25 mouse cellular contexts compared by ENCODE assay signal in genomic region chr6:72447487-72447886, GRCm38 (mm10). TPM values are rescaled to one million over a fixed set of nuclear protein-coding genes. Genes with fewer than 3 reads are reported as not detected.
A peak's percentile ranks its signal among the peaks of the same experiment; 100 is the strongest.
DNase-seq lines count a peak whose midpoint lies in the region; ATAC-seq and TF ChIP-seq lines count a peak whose summit lies in the region.
"Had no signal": no experiment of that assay in that cellular context is flagged by ENCODE, and none has a peak within 500 bp of the region (broad histone marks: within the 10 kb centered on the region; RNA-seq: fewer than 3 reads in every experiment).

No protein-coding gene starts in this region.

- H3K36me3 ChIP-seq in liver, embryonic 12.5 days: no peaks in the 10 kb centered on the region
- no peaks in the 10 kb centered on the region for H3K36me3 ChIP-seq in liver, embryonic 15.5 days (replicated peaks)
- no peaks in the 10 kb centered on the region for H3K36me3 ChIP-seq in liver, postnatal 0 days (replicated peaks; ENCODE audit: insufficient read depth, low read length)
- H3K36me3 ChIP-seq in MEL (ENCODE audit: control insufficient read depth in 1 of 2, insufficient read depth in 2 of 2, low read length in 2 of 2): peaks cover 0 to 6% of the 10 kb centered on the region in 2 experiments; a peak in 2 of 4 replicates
- H3K36me3 ChIP-seq: embryonic facial prominence, embryonic 13.5 days; embryonic facial prominence, embryonic 15.5 days; forebrain, embryonic 15.5 days; G1E had no signal

- TF ChIP-seq CTCF in liver, postnatal 0 days (IDR thresholded peaks at IDR 0.05; ENCODE audit: low read depth): no peak
- no peak for TF ChIP-seq CTCF in MEL (IDR thresholded peaks at IDR 0.05 in 2 of 3, conservative IDR thresholded peaks at IDR 0.05 in 1 of 3; ENCODE audit: control insufficient read depth in 1 of 3, insufficient read depth in 1 of 3, low read depth in 2 of 3, low read length in 3 of 3, poor library complexity in 1 of 3, severe bottlenecking in 1 of 3)

- no peaks in the 10 kb centered on the region for H3K9me3 ChIP-seq in liver, embryonic 12.5 days (replicated peaks)
- H3K9me3 ChIP-seq in liver, embryonic 15.5 days (replicated peaks): no peaks in the 10 kb centered on the region
- H3K9me3 ChIP-seq in liver, postnatal 0 days (ENCODE audit: low read length): no peaks in the 10 kb centered on the region
- no peaks in the 10 kb centered on the region for H3K9me3 ChIP-seq in MEL (replicated peaks; ENCODE audit: insufficient read depth, low read length)
- H3K9me3 ChIP-seq: embryonic facial prominence, embryonic 13.5 days; embryonic facial prominence, embryonic 15.5 days; forebrain, embryonic 13.5 days; forebrain, embryonic 15.5 days; G1E had no signal

- TF ChIP-seq RAD21 in MEL (IDR thresholded peaks at IDR 0.05; ENCODE audit: low read depth, low read length): no peak

- 0 out of 2 replicates have a peak, but pooled peaks cover 6% of the 10 kb centered on the region for H3K27me3 ChIP-seq in liver, embryonic 12.5 days (replicated peaks)
- no peaks in the 10 kb centered on the region for H3K27me3 ChIP-seq in liver, embryonic 15.5 days
- no peaks in the 10 kb centered on the region for H3K27me3 ChIP-seq in liver, postnatal 0 days (ENCODE audit: insufficient read depth, low read length)
- no peaks in the 10 kb centered on the region for H3K27me3 ChIP-seq in MEL (ENCODE audit: control insufficient read depth in 1 of 2, insufficient read depth in 2 of 2, low read length in 2 of 2)
- H3K27me3 ChIP-seq: embryonic facial prominence, embryonic 15.5 days; forebrain, embryonic 13.5 days; forebrain, embryonic 15.5 days had no signal

- H3K27ac ChIP-seq in liver, embryonic 12.5 days: no peak overlapping the region
- H3K27ac ChIP-seq in liver, embryonic 15.5 days (replicated peaks): no peak overlapping the region
- no peak overlapping the region for H3K27ac ChIP-seq in liver, postnatal 0 days (ENCODE audit: low read depth)
- no peak overlapping the region for H3K27ac ChIP-seq in MEL (ENCODE audit: control insufficient read depth, low read depth, low read length)
- H3K27ac ChIP-seq: embryonic facial prominence, embryonic 13.5 days; embryonic facial prominence, embryonic 15.5 days; forebrain, embryonic 13.5 days; forebrain, embryonic 15.5 days had no signal

- no peaks in the 10 kb centered on the region for H3K79me2 ChIP-seq in MEL (ENCODE audit: control insufficient read depth, insufficient read depth, low read length, poor library complexity)

- DNase-seq in liver (no peak), MEL (ENCODE audit: low read depth, low spot score) (no peak)
- no peak for DNase-seq in liver, postnatal 0 days
- no peak for DNase-seq in spleen, postnatal 14 days (ENCODE audit: low spot score in 2 of 2)
- DNase-seq in frontal cortex, adult 2 months (ENCODE audit: extremely low spot score in 1 of 2, low spot score in 1 of 2): no peak
- DNase-seq: adrenal gland, adult 2 months; adrenal gland, postnatal 10 days; adrenal gland, postnatal 25 days; B cell, adult 2 months; cerebellum, adult 11 months; cerebellum, adult 18-20 months; cerebellum, adult 8-10 months; cerebellum, adult 9-11 months; cerebellum, postnatal 14 days; cerebellum, postnatal 36 days; embryo, embryonic 11 days had no signal

- H3K4me2 ChIP-seq in liver, embryonic 12.5 days: no peak overlapping the region
- H3K4me2 ChIP-seq in liver, embryonic 15.5 days: no peak overlapping the region
- H3K4me2 ChIP-seq in liver, postnatal 0 days (ENCODE audit: low read depth, low read length): no peak overlapping the region
- H3K4me2 ChIP-seq: embryonic facial prominence, embryonic 13.5 days; embryonic facial prominence, embryonic 15.5 days; forebrain, embryonic 13.5 days; forebrain, embryonic 15.5 days had no signal

- H3K4me3 ChIP-seq in liver, embryonic 12.5 days: no peak overlapping the region
- no peak overlapping the region for H3K4me3 ChIP-seq in liver, embryonic 15.5 days (replicated peaks)
- no peak overlapping the region for H3K4me3 ChIP-seq in liver, postnatal 0 days (ENCODE audit: low read depth, low read length)
- H3K4me3 ChIP-seq in MEL (ENCODE audit: control insufficient read depth in 1 of 2, insufficient read depth in 1 of 2, low read depth in 2 of 2, low read length in 2 of 2): no peak overlapping the region
- H3K4me3 ChIP-seq: embryonic facial prominence, embryonic 13.5 days; embryonic facial prominence, embryonic 15.5 days; forebrain, embryonic 13.5 days; forebrain, embryonic 15.5 days had no signal

- TF ChIP-seq POLR2A in MEL (IDR thresholded peaks at IDR 0.05; ENCODE audit: control insufficient read depth in 1 of 2, insufficient read depth in 1 of 2, low read depth in 1 of 2, low read length in 2 of 2, poor library complexity in 1 of 2): no peak

- H3K4me1 ChIP-seq in liver, embryonic 12.5 days: peaks cover 13% of the 10 kb centered on the region
- H3K4me1 ChIP-seq in liver, embryonic 15.5 days (replicated peaks): peaks cover 10% of the 10 kb centered on the region
- no peaks in the 10 kb centered on the region; the same call in 1 of the 2 replicates for H3K4me1 ChIP-seq in liver, postnatal 0 days (ENCODE audit: insufficient read depth)
- H3K4me1 ChIP-seq in MEL (ENCODE audit: control insufficient read depth in 1 of 2, insufficient read depth in 2 of 2, low read length in 2 of 2): peaks cover 0 to 3% of the 10 kb centered on the region in 2 experiments; a peak in 2 of 4 replicates
- H3K4me1 ChIP-seq: forebrain, embryonic 13.5 days; forebrain, embryonic 15.5 days had no signal

- peak; percentile 59; the same call in 1 of the 2 replicates for ATAC-seq in liver, embryonic 12.5 days
- peak; percentile 31; the same call in 1 of the 2 replicates for ATAC-seq in liver, embryonic 15.5 days (ENCODE audit: insufficient read depth)
- no peak for ATAC-seq in liver, postnatal 0 days
- peak; percentile 57 for ATAC-seq in megakaryocyte progenitor cell, adult 5-6 weeks (replicated peaks; ENCODE audit: poor library complexity)
- ATAC-seq: CD4-positive, CD25-positive, alpha-beta regulatory T cell, adult 4 months; forebrain, embryonic 13.5 days; forebrain, embryonic 15.5 days had no signal

- 63% methylated on average over 2 of the region's 2 CpGs for WGBS in liver, embryonic 12.5 days (ENCODE audit: insufficient replicate concordance)
- 64% methylated on average over 2 of the region's 2 CpGs for WGBS in liver, embryonic 15.5 days (ENCODE audit: insufficient replicate concordance)
- 67% methylated on average over 2 of the region's 2 CpGs for WGBS in liver, postnatal 0 days (ENCODE audit: insufficient replicate concordance)

- no peak for TF ChIP-seq EP300 in liver, postnatal 0 days (IDR thresholded peaks at IDR 0.05; ENCODE audit: low read depth)
- TF ChIP-seq EP300 in MEL (IDR thresholded peaks at IDR 0.05; ENCODE audit: low read depth in 1 of 2, low read length in 2 of 2): no peak

- H3K9ac ChIP-seq in liver, embryonic 12.5 days: no peak overlapping the region
- H3K9ac ChIP-seq in liver, embryonic 15.5 days: no peak overlapping the region
- no peak overlapping the region for H3K9ac ChIP-seq in liver, postnatal 0 days (replicated peaks)
- no peak overlapping the region for H3K9ac ChIP-seq in MEL (ENCODE audit: control insufficient read depth, low read depth, low read length, poor library complexity, severe bottlenecking)
- H3K9ac ChIP-seq: embryonic facial prominence, embryonic 13.5 days; embryonic facial prominence, embryonic 15.5 days; forebrain, embryonic 13.5 days; forebrain, embryonic 15.5 days had no signal

TF ChIP-seq in MEL, 35 proteins besides CTCF, POLR2A, EP300 and RAD21:
- TF ChIP-seq KAT2A (conservative IDR thresholded peaks at IDR 0.05; ENCODE audit: low read depth, low read length) (no peak), GATA1 (IDR thresholded peaks at IDR 0.05; ENCODE audit: low read depth, low read length) (0 out of 2 replicates have a peak, but pooled peaks have one; percentile 11), POLR2AphosphoS2 (IDR thresholded peaks at IDR 0.05; ENCODE audit: low read length) (no peak), JUND (IDR thresholded peaks at IDR 0.05; ENCODE audit: low read depth, low read length) (no peak), USF1 (IDR thresholded peaks at IDR 0.05; ENCODE audit: low read depth, low read length) (no peak)

RNA-seq across cellular contexts. Expression of gene Mat2a, which starts 8.1 kb away (rescaled TPM):
- polyA plus RNA-seq in liver, embryonic 12.5 days (2016; fragmentation: Nextera tagmentation; extraction: Ambion mirVana): 318 and 321 TPM in 2 replicates
- polyA plus RNA-seq in liver, embryonic 15.5 days (2015; fragmentation: Nextera tagmentation; extraction: Ambion mirVana): 136 and 143 TPM in 2 replicates
- polyA plus RNA-seq in liver, postnatal 0 days (2015; fragmentation: Nextera tagmentation; extraction: Ambion mirVana): 111 and 138 TPM in 2 replicates
- total RNA-seq in MEL (2012; rRNA removed): 233 and 319 TPM in 2 replicates
- polyA plus RNA-seq in MEL (2012; ENCODE audit: insufficient read depth in 1 of 2, insufficient read length in 2 of 2, low read depth in 1 of 2, low replicate concordance in 2 of 2, missing spikeins in 1 of 2): 1,000 to 10,000 TPM in 1 of 2 experiments, 100 to 1,000 TPM in 1; 357 to 3,179 TPM
- total RNA-seq in megakaryocyte progenitor cell, adult 5-6 weeks (2015): 342 and 403 TPM in 2 replicates
- 192 and 230 TPM in 2 replicates for total RNA-seq in megakaryocyte progenitor cell, adult 5-6 weeks (2017)
- polyA plus RNA-seq in frontal cortex, adult 2 months (2012; rRNA removed): 221 and 223 TPM in 2 replicates

RNA-seq across cellular contexts. Expression of gene Ggcx, which starts 33.4 kb away (rescaled TPM):
- 21.8 and 23.0 TPM in 2 replicates for polyA plus RNA-seq in liver, embryonic 12.5 days (2016; fragmentation: Nextera tagmentation; extraction: Ambion mirVana)
- polyA plus RNA-seq in liver, embryonic 15.5 days (2015; fragmentation: Nextera tagmentation; extraction: Ambion mirVana): 27.5 and 29.8 TPM in 2 replicates
- polyA plus RNA-seq in liver, postnatal 0 days (2015; fragmentation: Nextera tagmentation; extraction: Ambion mirVana): 16.2 and 20.7 TPM in 2 replicates
- total RNA-seq in MEL (2012; rRNA removed): 5.0 and 5.2 TPM in 2 replicates
- polyA plus RNA-seq in MEL (2012; ENCODE audit: insufficient read depth in 1 of 2, insufficient read length in 2 of 2, low read depth in 1 of 2, low replicate concordance in 2 of 2, missing spikeins in 1 of 2): 1 to 10 TPM in 1 of 2 experiments, not detected in 1; 5.4 TPM
- total RNA-seq in megakaryocyte progenitor cell, adult 5-6 weeks (2015): 11.2 and 11.6 TPM in 2 replicates
- total RNA-seq in megakaryocyte progenitor cell, adult 5-6 weeks (2017): 6.7 and 8.5 TPM in 2 replicates
- 20.3 and 24.4 TPM in 2 replicates for polyA plus RNA-seq in frontal cortex, adult 2 months (2012; rRNA removed)

RNA-seq across cellular contexts. Expression of gene Vamp8, which starts 57.0 kb away (rescaled TPM):
- polyA plus RNA-seq in liver, embryonic 12.5 days (2016; fragmentation: Nextera tagmentation; extraction: Ambion mirVana): 220 and 223 TPM in 2 replicates
- 239 and 242 TPM in 2 replicates for polyA plus RNA-seq in liver, embryonic 15.5 days (2015; fragmentation: Nextera tagmentation; extraction: Ambion mirVana)
- polyA plus RNA-seq in liver, postnatal 0 days (2015; fragmentation: Nextera tagmentation; extraction: Ambion mirVana): 263 and 277 TPM in 2 replicates
- total RNA-seq in MEL (2012; rRNA removed): 130 and 164 TPM in 2 replicates
- 100 to 1,000 TPM in 1 of 2 experiments, not detected in 1; 179 TPM for polyA plus RNA-seq in MEL (2012; ENCODE audit: insufficient read depth in 1 of 2, insufficient read length in 2 of 2, low read depth in 1 of 2, low replicate concordance in 2 of 2, missing spikeins in 1 of 2)
- 240 and 247 TPM in 2 replicates for total RNA-seq in megakaryocyte progenitor cell, adult 5-6 weeks (2015)
- 267 and 283 TPM in 2 replicates for total RNA-seq in megakaryocyte progenitor cell, adult 5-6 weeks (2017)
- 34.0 and 36.6 TPM in 2 replicates for polyA plus RNA-seq in frontal cortex, adult 2 months (2012; rRNA removed)
